Mouse (Mus musculus): ENCODE data around the gene Mmgt1. TPM values are rescaled to one million over a fixed set of nuclear protein-coding genes. Genes with fewer than 3 reads are reported as not detected.

Mmgt1 gene
- 11.9 TPM for polyA plus RNA-seq (2017; shearing (Covaris generic))

GRCm38 (mm10) chrX:56597887-56598640 lies at the start of gene Mmgt1:
Gene Mmgt1 (minus strand): TSS chrX:56598069.

GRCm38 (mm10) chrX:56609623-56610317 lies 11.9 kb upstream of the Mmgt1 start, which contains the start of gene Slc9a6:
Gene Slc9a6 (plus strand): TSS chrX:56609757.

GRCm38 (mm10) chrX:56549506-56549905 lies 48.4 kb downstream of the Mmgt1 start, which contains the start of gene Gm648:
Gene Gm648 (minus strand): TSS chrX:56549606.

Other genes with a start within 250 kb of the Mmgt1 start
- 9.3 TPM for gene Smim10l2a, start 223.5 kb downstream of the Mmgt1 start, polyA plus RNA-seq (2017; shearing (Covaris generic))
- gene Gm2174, start 150.1 kb downstream of the Mmgt1 start, polyA plus RNA-seq (2017; shearing (Covaris generic)): not detected
- 49.3 TPM for gene Ints6l, start 143.2 kb downstream of the Mmgt1 start, polyA plus RNA-seq (2017; shearing (Covaris generic))
- not detected for gene Gm10477, start 73.3 kb downstream of the Mmgt1 start, polyA plus RNA-seq (2017; shearing (Covaris generic))
- gene Gm648, start 48.5 kb downstream of the Mmgt1 start, polyA plus RNA-seq (2017; shearing (Covaris generic)): not detected
- 20.0 TPM for gene Slc9a6, start 11.7 kb upstream of the Mmgt1 start, polyA plus RNA-seq (2017; shearing (Covaris generic))
- not detected for gene Fhl1, start 133.7 kb upstream of the Mmgt1 start, polyA plus RNA-seq (2017; shearing (Covaris generic))
- gene Map7d3, start 224.3 kb upstream of the Mmgt1 start, polyA plus RNA-seq (2017; shearing (Covaris generic)): 0.20 TPM